Mouse (Mus musculus) cerebellum, adult 18-20 months (tissue): Measurements from ENCODE around the gene Zfhx3.
A peak's percentile ranks its signal among the peaks of the same experiment; 100 is the strongest.

Source experiments
- DNase-seq, 2 experiments: peaks; one replicate each; pipeline ENCODE4 v3.0.0; 2021

Gene Zfhx3

GRCm38 (mm10) chr8:108470269-108470668 lies 527.8 kb downstream of the Zfhx3 start:
- DNase-seq = no peak

GRCm38 (mm10) chr8:108474556-108474955 lies 532.1 kb downstream of the Zfhx3 start:
- no peak for DNase-seq

GRCm38 (mm10) chr8:108478131-108478530 lies 535.7 kb downstream of the Zfhx3 start:
- no peak for DNase-seq

- no peak for DNase-seq
Measured at GRCm38 (mm10) chr8:108480141-108480540, 537.7 kb downstream of the Zfhx3 start.

GRCm38 (mm10) chr8:108481167-108481815 lies 538.8 kb downstream of the Zfhx3 start:
- no peak for DNase-seq

GRCm38 (mm10) chr8:108496101-108496500 lies 553.7 kb downstream of the Zfhx3 start:
- no peak for DNase-seq

GRCm38 (mm10) chr8:108506779-108507178 lies 564.3 kb downstream of the Zfhx3 start:
- DNase-seq = no peak

- DNase-seq = no peak
Measured at GRCm38 (mm10) chr8:108507769-108508168, 565.3 kb downstream of the Zfhx3 start.

- DNase-seq = peak in 1 of 2 experiments; percentile 2
Measured at GRCm38 (mm10) chr8:108510641-108511325, 568.3 kb downstream of the Zfhx3 start.

- DNase-seq = no peak
Measured at GRCm38 (mm10) chr8:108518116-108518515, 575.7 kb downstream of the Zfhx3 start.

- no peak for DNase-seq
Measured at GRCm38 (mm10) chr8:108522050-108522449, 579.6 kb downstream of the Zfhx3 start.

- no peak for DNase-seq
Measured at GRCm38 (mm10) chr8:108529421-108529820, 587.0 kb downstream of the Zfhx3 start.

- no peak for DNase-seq
Measured at GRCm38 (mm10) chr8:108535121-108535876, 592.9 kb downstream of the Zfhx3 start.

GRCm38 (mm10) chr8:108536186-108536585 lies 593.7 kb downstream of the Zfhx3 start:
- no peak for DNase-seq

GRCm38 (mm10) chr8:108536911-108537351 lies 594.5 kb downstream of the Zfhx3 start:
- no peak for DNase-seq

- DNase-seq = no peak
Measured at GRCm38 (mm10) chr8:108537686-108538551, 595.5 kb downstream of the Zfhx3 start.

- no peak for DNase-seq
Measured at GRCm38 (mm10) chr8:108538929-108539555, 596.6 kb downstream of the Zfhx3 start.

GRCm38 (mm10) chr8:108552518-108552917 lies 610.1 kb downstream of the Zfhx3 start:
- DNase-seq = no peak

- no peak for DNase-seq
Measured at GRCm38 (mm10) chr8:108553808-108554577, 611.5 kb downstream of the Zfhx3 start.

GRCm38 (mm10) chr8:108554578-108555245 lies 612.3 kb downstream of the Zfhx3 start:
- no peak for DNase-seq

GRCm38 (mm10) chr8:108563420-108563819 lies 621.0 kb downstream of the Zfhx3 start:
- no peak for DNase-seq
